Mouse (Mus musculus): Measurements from ENCODE around the gene Ddah2. TPM values are rescaled to one million over a fixed set of nuclear protein-coding genes. Genes with fewer than 3 reads are reported as not detected.
A peak's percentile ranks its signal among the peaks of the same experiment; 100 is the strongest.

Ddah2 gene
- total and polyA plus RNA-seq, 3 experiments: 8.6 to 11.1 TPM; not detected in 1

- Histone ChIP-seq H3K36me3 (ENCODE audit: control insufficient read depth in 1 of 2, insufficient read depth in 2 of 2, low read length in 2 of 2) (peaks cover 0 to 13% of the 10 kb centered on the region in 2 experiments; a peak in 3 of 4 replicates), H3K4me3 (ENCODE audit: control insufficient read depth in 1 of 2, insufficient read depth in 1 of 2, low read depth in 2 of 2, low read length in 2 of 2) (no peak overlapping the region), H3K79me2 (ENCODE audit: control insufficient read depth, insufficient read depth, low read length, poor library complexity) (no peaks in the 10 kb centered on the region), H3K9ac (ENCODE audit: control insufficient read depth, low read depth, low read length, poor library complexity, severe bottlenecking) (0 out of 2 replicates have a peak overlapping the region, but pooled peaks have one; percentile 14), H3K9me3 (replicated peaks; ENCODE audit: insufficient read depth, low read length) (no peaks in the 10 kb centered on the region), H3K4me1 (ENCODE audit: control insufficient read depth in 1 of 2, insufficient read depth in 2 of 2, low read length in 2 of 2) (peaks cover 0 to 23% of the 10 kb centered on the region in 2 experiments; a peak in 3 of 4 replicates), H3K27me3 (ENCODE audit: control insufficient read depth in 1 of 2, insufficient read depth in 2 of 2, low read length in 2 of 2) (no peaks in the 10 kb centered on the region), H3K27ac (ENCODE audit: control insufficient read depth, low read depth, low read length) (no peak overlapping the region)
- DNase-seq (ENCODE audit: low read depth, low spot score): no peak
- peak; percentile 66 for TF ChIP-seq POLR2AphosphoS2 (IDR thresholded peaks at IDR 0.05; ENCODE audit: low read length)
- no peak for TF ChIP-seq ZMIZ1 (IDR thresholded peaks at IDR 0.05; ENCODE audit: low read depth, low read length)
- no peak for TF ChIP-seq CTCF (IDR thresholded peaks at IDR 0.05 in 2 of 3, conservative IDR thresholded peaks at IDR 0.05 in 1 of 3; ENCODE audit: control insufficient read depth in 1 of 3, insufficient read depth in 1 of 3, low read depth in 2 of 3, low read length in 3 of 3, poor library complexity in 1 of 3, severe bottlenecking in 1 of 3)
- TF ChIP-seq POLR2A (IDR thresholded peaks at IDR 0.05; ENCODE audit: control insufficient read depth in 1 of 2, insufficient read depth in 1 of 2, low read depth in 1 of 2, low read length in 2 of 2, poor library complexity in 1 of 2): peak in 1 of 2 experiments; percentile 31; a peak in 1 of 4 replicates
Observed at GRCm38 (mm10) chr17:35016791-35017705, 41.8 kb upstream of the Ddah2 start.

- peaks cover 2 to 29% of the 10 kb centered on the region in 2 experiments for H3K4me1 ChIP-seq (ENCODE audit: control insufficient read depth in 1 of 2, insufficient read depth in 2 of 2, low read length in 2 of 2)
- DNase-seq (ENCODE audit: low read depth, low spot score): no peak
- no peak overlapping the region for H3K9ac ChIP-seq (ENCODE audit: control insufficient read depth, low read depth, low read length, poor library complexity, severe bottlenecking)
- TF ChIP-seq JUND (IDR thresholded peaks at IDR 0.05; ENCODE audit: low read depth, low read length): no peak
- TF ChIP-seq SMC3 (IDR thresholded peaks at IDR 0.05; ENCODE audit: low read depth, low read length): no peak
- no peak for TF ChIP-seq CHD1 (IDR thresholded peaks at IDR 0.05; ENCODE audit: low read depth, low read length)
- TF ChIP-seq TBP (IDR thresholded peaks at IDR 0.05; ENCODE audit: low read depth, low read length): no peak
- no peak for TF ChIP-seq MAFK (IDR thresholded peaks at IDR 0.05; ENCODE audit: borderline replicate concordance, low read depth, low read length)
- TF ChIP-seq TAL1 (IDR thresholded peaks at IDR 0.05; ENCODE audit: low read length): no peak
- TF ChIP-seq POLR2AphosphoS2 (IDR thresholded peaks at IDR 0.05; ENCODE audit: low read length): no peak
- TF ChIP-seq RAD21 (IDR thresholded peaks at IDR 0.05; ENCODE audit: low read depth, low read length): no peak
- TF ChIP-seq CHD2 (IDR thresholded peaks at IDR 0.05; ENCODE audit: low read length): no peak
- TF ChIP-seq USF1 (IDR thresholded peaks at IDR 0.05; ENCODE audit: low read depth, low read length): no peak
- no peak for TF ChIP-seq RCOR1 (IDR thresholded peaks at IDR 0.05; ENCODE audit: low read depth, low read length)
- TF ChIP-seq UBTF (IDR thresholded peaks at IDR 0.05; ENCODE audit: borderline replicate concordance, insufficient read depth, low read depth, low read length): no peak
- TF ChIP-seq MAX (IDR thresholded peaks at IDR 0.05; ENCODE audit: low read length): no peak
- no peak for TF ChIP-seq USF2 (IDR thresholded peaks at IDR 0.05; ENCODE audit: borderline replicate concordance in 1 of 2, insufficient read depth in 1 of 2, low read depth in 1 of 2, low read length in 2 of 2)
- TF ChIP-seq MXI1 (IDR thresholded peaks at IDR 0.05; ENCODE audit: low read depth, low read length): no peak
- no peak for TF ChIP-seq TCF12 (IDR thresholded peaks at IDR 0.05; ENCODE audit: low read depth, low read length)
- TF ChIP-seq MYC (IDR thresholded peaks at IDR 0.05; ENCODE audit: low read depth, low read length): no peak
- TF ChIP-seq NRF1 (IDR thresholded peaks at IDR 0.05; ENCODE audit: insufficient read depth, low read depth, low read length, poor library complexity, severe bottlenecking): no peak
- TF ChIP-seq POLR2AphosphoS5 (IDR thresholded peaks at IDR 0.05; ENCODE audit: borderline replicate concordance, low read depth, low read length): no peak
- no peak for TF ChIP-seq EP300 (IDR thresholded peaks at IDR 0.05; ENCODE audit: low read depth in 1 of 2, low read length in 2 of 2)
- no peak overlapping the region for H3K4me3 ChIP-seq (ENCODE audit: control insufficient read depth in 1 of 2, insufficient read depth in 1 of 2, low read depth in 2 of 2, low read length in 2 of 2)
- no peaks in the 10 kb centered on the region for H3K27me3 ChIP-seq (ENCODE audit: control insufficient read depth in 1 of 2, insufficient read depth in 2 of 2, low read length in 2 of 2)
- no peak overlapping the region for H3K27ac ChIP-seq (ENCODE audit: control insufficient read depth, low read depth, low read length)
- no peaks in the 10 kb centered on the region for H3K9me3 ChIP-seq (replicated peaks; ENCODE audit: insufficient read depth, low read length)
- peaks cover 0 to 18% of the 10 kb centered on the region in 2 experiments; a peak in 3 of 4 replicates for H3K36me3 ChIP-seq (ENCODE audit: control insufficient read depth in 1 of 2, insufficient read depth in 2 of 2, low read length in 2 of 2)
- no peaks in the 10 kb centered on the region for H3K79me2 ChIP-seq (ENCODE audit: control insufficient read depth, insufficient read depth, low read length, poor library complexity)
Observed at GRCm38 (mm10) chr17:35017706-35018030, 41.2 kb upstream of the Ddah2 start.

All from MEL (cell line).